Mouse (Mus musculus) layer of hippocampus, adult 18-20 months (tissue): ENCODE data around the gene Arhgap22. TPM values are rescaled to one million over a fixed set of nuclear protein-coding genes. Genes with fewer than 3 reads are reported as not detected.

Experiments
- DNase-seq, 2 experiments: peaks; one replicate each; pipeline ENCODE4 v3.0.0; 2022; ENCODE audit warnings: low spot score in 2 of 2
- total RNA-seq, 2 experiments: library from RNA; stranded (reverse); gene quantifications; 2 replicates each; pipeline ENCODE4 v1.2.3; 2021

Gene Arhgap22
- total RNA-seq, 2 experiments from 2014 or later: 8.1 to 8.6 TPM

DNA sequence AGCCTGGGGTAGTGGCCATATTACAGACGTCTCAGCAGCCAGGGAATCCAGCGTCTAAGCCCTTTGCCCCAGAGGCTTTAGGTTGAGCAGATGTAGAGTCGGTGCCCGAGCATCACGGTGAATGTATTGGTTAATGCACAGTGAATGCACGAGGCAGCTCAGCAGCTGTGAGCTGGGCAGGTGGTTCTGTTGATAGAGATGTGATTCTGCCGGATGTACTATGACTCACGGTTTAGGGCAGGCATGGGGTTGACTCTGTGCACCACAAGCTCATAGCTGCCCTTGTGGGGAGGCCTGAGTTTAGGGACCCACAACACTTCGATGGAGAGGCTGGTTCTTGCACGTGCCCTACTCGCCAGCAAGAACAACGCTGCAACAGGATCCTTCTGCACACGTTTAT is 51.0 kb downstream of the Arhgap22 start:
- no peak for DNase-seq

DNA sequence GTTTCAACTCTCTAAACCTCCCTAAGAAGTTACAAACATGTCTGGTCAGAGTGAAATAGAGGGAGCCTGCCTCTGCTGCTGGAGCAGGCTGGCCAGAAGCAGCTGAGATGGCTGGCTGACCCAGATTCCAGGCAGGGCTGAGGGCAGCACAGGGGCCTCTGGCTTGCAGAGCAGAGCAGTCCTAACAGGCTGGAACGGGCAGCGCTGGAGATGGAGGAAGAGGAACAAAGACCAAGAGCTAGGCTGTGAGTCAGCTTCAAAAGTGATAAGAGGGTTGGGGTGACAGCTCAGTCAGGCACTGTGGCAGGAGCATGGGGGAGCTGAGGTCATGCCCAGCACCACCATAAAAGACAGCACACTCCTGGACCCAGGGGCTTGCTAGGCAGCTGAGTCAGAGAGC is 62.4 kb downstream of the Arhgap22 start:
- no peak for DNase-seq

DNA sequence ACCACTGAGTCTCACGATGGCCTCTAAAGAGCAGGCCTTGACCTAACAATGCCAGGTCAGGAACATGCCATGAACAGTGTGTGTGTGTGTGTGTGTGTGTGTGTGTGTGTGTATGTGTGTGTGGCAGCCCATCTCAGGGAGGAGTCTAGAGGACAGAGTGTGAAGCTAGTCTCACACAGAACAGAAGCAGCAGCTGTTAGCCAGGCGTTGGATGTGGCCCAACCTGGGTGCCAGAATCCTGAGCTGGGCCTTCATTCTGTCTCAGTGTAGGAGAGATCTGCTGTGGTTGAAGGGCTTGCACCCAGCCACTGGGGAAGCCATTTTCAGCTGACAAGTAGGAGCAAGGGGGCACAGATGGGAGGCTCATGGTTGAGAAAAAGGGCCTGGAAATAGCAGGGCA is 64.5 kb downstream of the Arhgap22 start:
- no peak for DNase-seq

DNA sequence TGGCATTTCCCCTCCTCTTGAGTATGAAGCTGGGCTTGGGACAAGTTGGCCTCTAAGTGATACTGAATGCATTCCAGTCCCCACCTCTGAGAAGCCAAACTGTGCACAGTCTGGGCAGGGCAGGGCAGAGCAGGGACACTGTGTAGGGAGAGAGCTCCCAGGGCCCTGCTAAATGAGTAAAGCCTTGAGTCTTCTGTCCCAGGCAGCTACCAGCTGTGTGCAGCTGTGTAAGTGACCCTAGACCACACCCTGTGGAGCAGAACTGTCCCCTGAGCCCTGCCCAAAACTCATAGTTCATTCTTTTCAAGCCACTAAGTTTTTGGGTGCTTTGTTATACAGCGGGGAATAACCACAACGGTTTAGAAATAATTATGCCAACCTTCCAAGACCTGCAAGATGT is 67.1 kb downstream of the Arhgap22 start:
- no peak for DNase-seq

DNA sequence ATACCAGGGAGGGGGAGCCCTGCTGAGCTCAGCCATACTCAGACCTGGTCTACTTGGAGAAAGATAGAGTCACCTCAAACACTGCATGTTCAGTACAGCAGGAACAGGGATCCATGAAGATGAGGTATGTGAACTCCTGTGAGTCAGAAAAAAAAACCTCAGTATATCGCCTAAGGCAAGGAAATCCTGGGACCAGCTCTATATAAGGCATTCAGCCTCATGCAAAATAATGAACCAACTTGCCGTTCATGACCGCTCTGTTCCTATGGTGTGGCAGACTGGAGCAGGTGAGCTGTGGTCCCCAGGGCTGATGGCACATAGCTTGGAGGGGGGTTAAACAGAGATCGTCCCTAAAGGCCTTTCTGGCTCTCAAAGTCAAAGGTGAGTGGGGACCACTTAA is 68.6 kb downstream of the Arhgap22 start:
- no peak for DNase-seq

DNA sequence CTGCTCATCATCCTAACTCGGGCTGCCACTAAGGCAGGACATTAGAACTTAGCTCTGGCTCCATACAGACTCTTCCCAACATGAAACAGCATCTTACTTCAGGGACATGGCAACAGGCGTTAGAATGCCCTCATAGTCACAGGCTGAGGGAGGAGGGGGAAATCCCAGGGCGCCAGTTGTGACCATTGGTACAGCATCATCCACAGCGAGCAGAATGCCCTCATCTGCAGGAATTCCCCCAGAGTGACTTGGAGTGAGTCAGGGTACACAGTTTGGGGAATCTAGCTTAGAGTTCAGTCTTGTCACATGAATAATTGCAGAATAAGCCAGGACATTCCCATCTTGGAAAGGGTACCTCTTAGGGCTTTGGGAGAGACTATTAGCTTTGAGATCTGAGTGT is 74.1 kb downstream of the Arhgap22 start:
- no peak for DNase-seq

DNA sequence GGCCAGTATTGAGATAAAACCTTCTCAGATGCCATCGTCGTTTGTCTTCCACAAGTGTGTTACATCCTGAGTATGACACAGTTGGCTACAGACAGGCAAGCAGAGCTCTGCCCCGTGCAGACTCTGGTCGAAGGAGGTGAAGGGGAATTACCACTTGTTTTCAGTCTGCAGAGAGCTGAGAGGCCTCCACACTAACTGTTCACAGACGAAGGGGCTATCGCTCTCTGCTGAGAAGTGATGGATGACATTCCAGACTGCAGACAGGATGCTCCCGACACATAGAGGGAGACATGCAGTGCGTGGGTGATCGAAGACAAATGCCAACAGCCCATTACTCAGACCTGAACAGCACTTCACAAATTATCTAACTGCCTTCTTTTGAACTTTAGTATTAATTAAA is 76.2 kb downstream of the Arhgap22 start:
- peak in 1 of 2 experiments; percentile 21 for DNase-seq

DNA sequence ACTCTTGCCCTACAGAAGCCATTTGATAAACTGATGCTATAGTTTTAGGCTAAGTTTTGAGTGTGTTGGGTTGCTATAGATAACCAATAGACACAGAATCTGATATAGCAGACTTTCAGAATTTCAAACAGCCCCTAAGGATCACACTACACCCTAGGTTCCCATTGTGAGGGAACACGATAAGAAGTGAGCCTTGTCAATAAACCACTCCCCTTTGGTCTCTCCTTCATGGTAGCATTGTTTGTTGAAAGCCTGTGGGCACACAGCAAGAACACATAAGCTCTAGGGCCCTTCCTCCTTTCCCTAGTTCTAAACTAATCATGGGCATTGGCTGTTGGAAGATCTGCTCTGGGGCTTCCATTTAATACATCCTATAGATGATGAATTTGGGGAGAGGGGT is 80.7 kb downstream of the Arhgap22 start:
- no peak for DNase-seq

DNA sequence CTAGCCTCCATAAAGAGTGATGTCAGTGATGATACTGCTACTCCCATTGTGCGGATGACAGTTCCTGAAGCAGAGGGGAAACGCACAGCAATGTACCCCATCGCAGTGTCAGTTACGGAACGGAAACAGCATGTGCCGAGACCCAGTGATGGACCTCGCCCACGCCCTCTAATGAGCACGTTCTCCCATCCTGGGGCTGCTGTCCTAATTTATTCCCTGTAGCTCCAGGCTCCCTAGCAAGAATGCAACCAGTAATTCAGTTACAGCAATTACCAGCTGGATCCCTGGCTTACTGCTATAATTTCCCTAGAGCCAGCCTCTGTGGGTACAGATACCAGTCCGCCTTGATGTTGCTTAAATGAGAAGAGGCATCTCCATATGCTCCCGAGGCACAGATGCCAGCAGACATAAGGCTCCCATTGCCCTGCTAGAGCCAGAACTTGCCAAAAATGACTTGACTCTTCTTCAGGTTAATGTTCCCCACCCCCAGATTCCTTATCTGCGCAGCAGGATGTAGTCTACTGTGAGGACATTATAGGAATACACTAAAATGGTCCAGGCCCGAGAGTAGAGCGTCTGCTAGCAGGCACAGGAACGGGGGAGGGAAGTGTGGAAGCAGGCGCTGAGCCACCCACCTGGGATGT is 83.0 kb downstream of the Arhgap22 start:
- DNase-seq: peak; percentile 61 to 83

DNA sequence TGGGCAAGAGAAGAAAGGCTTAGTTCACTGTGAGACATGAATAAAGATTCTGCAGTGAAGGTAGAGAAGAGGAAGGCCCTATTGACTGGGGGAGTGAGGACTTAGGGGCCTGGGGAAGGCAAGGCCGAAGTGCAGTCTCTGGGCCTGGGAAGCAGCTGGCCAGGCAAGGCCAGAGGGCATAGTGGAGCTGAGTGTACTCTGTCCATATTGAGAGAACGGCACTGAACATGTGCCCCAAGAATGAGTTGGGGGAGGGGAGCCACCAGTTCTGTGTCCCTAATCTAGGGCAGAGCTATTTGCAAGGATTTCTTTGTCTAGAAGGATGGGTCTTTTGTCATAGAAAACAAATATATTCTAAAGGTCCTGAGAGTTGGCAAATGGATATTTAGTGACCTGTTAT is 86.8 kb downstream of the Arhgap22 start:
- DNase-seq: no peak

DNA sequence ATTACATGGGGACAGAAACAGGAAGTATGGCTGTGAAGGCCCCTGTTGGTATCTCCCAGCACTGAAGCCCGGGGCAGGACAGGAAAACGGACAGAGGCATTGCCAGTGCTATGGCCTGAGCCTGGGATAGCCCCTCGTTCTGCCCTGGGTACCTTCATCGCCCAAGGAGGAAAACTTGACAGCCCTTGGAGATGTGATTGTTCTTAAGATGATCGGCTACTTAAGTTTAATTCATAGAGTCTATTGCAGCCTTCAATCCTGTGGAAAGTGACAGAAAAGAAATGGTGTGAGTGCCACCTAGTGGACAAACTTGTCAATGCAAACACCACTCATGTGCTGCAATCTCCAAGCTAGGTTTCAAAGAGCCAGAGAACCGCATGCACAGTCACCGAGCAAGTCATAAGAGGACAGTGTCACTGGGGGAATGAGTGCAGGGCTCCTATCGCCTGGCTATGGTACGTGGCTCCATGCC is 89.6 kb downstream of the Arhgap22 start:
- peak; percentile 66 to 93 for DNase-seq

DNA sequence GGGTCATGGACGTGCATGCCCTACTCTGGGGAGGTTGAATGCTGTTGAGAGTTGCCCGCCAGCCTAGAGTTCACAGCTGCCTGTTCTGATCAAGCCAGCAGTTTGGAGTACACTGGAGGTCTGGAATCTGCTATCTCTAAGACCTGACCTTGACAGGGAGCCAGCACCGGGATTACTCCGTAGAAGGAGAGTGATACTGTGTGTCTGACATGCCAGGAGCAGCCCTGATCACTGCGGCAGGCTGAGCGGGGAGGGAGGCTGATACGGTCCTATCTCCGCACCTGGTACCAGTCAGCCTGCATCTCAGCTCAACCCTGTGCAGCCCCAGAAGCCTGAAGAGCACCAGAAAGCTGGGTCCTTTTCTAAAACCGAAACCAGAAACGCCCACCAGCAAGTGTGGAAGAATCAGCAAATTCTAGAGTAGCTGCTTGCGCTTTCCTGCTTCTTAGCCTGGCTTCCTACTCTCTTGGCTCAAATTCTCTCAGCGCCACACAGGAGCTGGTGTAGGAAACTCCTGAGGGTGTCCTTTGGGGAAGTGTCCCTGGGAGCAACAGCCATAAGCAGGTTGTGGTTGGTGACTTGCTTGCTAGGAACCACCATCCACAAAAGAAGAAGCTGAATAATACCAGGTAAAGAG is 91.9 kb downstream of the Arhgap22 start:
- no peak for DNase-seq

DNA sequence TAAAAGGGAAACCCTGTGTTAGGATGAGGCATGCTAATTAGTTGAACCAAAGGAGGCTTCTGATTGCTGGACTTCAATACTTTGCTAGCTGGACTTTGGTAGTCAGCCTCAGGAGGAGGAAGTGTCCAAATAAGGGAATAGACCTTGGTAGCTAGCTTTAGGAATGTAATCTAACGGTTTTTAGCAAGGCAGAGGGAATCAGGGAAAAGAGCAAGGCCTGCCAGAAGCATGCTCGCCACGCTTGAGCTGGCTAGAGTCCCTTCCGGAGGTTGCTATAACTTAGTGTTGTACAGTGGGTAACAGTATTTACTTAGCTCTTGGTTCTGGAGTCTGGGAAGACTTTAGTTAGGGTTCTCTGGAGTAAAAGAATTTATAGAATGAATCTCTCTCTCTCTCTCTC is 96.9 kb downstream of the Arhgap22 start:
- DNase-seq: no peak

DNA sequence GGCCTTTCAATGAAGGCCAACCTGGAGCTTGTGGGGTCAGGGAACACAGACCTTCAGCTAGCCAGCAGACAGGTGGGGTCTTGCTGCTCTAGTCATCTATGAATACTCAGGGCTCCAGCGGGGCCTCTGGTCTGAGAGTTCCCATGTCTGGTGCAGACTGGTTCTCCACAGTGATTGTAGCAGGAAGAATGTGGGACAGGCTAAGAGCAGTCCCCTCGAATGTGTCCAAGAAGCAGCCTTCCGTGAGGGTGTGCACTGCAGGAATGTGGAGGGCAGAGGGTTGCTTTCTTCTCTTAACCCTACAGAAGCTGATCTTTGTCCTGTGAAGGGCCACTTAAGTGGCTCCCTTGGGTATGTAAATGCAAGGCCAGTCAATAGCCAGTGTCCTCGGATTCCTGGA is 98.5 kb downstream of the Arhgap22 start:
- no peak for DNase-seq

DNA sequence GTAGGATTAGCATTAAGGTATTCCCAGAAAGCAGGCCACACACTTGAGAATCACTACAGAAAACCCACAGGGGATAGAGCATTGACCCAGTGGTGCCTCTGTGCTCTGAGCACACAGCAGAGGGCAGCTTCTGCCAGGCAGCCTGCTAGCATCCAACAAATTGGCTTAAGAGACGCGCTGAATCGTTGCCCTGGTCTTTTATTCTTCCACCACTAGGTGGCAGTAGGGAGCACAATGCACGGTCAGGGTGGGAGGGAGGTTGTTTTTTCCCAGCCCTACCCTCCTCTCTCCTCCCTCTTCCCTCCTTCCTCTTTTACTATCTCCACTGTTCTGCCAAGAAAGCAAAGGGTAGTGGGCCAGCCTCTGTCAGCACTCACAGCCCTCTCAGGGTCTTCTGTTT is 99.8 kb downstream of the Arhgap22 start:
- DNase-seq: peak; percentile 45 to 76

DNA sequence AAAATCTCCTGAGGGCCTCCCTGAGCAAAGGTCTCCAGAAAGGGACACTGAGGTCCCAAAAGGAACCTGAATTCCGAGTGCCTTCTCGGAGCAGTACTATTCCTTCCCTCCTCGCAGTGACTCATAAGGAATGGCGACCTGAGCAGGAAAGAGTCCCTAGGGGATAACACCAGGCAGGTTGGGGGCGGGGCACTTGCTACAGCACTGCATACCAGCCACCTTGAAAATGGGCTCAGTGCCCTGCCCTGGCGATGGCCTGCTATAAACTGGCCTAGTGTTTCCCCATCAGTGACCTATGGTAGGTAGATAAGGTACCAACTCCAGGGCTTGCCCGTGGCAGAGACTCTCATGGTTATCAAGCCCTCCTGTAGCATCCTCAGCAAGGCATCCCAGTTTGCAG is 100.3 kb downstream of the Arhgap22 start:
- DNase-seq: no peak

DNA sequence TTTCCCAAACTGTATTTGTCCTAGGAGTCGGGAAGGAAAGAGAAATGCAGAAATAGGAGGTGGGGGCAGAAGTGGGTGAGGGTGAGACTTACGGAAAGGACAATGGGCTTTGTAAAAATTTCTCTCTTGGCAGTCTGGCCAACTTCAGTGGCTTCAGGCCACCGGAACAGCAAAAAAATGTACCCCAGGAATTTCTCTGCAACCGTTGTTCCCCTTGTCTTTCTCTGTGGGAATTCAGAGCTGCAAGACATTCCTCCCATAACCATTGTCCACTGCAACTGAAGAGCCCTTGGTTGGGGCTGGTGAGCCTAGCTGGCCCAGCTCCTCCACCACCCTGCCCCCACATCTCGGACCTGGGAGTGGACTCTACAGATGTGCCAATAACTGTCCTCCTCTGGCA is 101.3 kb downstream of the Arhgap22 start:
- no peak for DNase-seq

DNA sequence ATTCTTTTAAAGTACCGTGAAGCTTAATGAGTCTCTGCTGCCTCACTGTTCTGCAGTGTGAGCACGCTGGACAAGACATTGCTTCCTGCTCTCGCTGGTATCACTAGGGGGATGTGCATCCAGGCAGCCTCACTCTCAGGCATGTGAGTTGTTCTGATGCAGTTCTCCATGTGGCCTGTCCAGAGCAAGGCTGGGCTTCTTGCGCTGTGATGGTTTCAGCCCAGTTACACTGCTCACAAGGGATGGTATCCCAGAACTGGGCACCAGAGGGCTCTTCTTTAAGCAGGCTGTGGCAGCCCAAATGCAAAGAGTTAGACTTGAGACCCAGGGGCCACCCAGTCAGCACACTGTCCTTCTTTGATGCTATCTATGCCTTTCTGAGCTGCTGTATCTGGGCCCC is 101.9 kb downstream of the Arhgap22 start:
- DNase-seq: no peak

DNA sequence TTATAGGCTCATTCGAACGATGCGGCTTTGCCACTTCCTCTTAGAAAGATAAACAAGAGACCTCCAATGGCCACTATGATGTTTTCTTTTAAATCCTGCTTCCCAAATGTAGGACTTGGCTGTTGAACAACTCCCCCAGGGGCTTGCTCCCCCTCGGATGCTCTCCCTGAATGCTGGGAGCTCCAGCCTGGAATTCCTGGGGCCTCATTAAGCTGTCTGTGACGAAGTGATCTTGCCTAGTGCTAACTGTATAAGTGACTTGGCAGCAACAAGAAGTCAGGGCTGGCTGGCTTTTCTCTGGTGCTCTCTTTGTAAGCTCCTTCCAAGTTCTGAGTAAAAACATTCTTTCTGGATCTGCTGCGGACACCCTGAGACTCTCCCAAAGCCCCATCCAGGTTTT is 104.1 kb downstream of the Arhgap22 start:
- no peak for DNase-seq

DNA sequence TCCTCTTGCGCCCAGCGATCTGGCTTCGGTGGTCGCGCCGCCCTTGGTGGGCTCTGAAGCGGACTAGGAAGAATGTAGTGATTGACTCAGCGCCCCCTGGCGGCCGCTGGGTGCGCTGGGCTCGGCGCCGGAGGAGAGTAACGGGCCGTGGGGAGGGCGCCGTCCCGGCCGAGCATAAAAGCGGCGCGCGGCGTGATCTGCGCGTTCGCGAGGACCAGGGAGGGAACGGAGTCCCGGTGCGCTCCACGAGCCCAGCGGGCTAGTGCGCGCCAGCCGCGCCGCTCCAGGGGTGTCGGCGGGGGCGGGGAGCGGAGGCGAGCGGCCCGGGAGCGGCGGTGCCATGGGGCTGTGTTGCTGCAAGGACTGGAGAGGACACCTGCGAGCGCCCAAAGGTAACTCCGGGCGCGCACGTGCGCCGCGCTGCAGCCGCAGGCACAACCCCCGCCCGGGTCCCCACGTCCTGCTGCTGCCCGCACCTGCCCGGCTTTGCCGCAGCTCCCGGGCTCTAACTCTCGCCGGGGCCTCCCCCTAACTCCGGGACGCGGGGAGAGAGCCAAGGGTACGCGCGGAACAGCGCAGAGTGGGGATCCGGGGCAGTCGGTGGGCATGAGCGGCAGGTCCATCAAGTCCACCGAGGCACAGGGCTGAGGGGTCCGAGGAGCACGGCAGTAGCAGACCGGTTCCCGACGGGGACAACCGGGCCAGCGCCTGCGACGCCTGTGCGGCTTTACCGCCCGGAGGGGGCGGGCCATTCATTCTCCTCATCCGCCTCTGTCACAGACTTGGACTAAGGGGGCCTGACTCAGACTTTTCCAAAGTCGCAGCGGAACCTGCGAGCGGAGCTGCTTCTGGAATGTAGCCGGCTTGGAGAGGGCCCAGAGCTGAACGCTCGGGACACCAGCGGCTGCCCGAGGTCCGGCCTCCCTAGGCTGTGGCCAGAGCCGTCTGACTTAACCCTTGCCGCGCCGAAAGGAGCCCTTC is 106.0 kb downstream of the Arhgap22 start:
- peak; percentile 16 to 62 for DNase-seq

DNA sequence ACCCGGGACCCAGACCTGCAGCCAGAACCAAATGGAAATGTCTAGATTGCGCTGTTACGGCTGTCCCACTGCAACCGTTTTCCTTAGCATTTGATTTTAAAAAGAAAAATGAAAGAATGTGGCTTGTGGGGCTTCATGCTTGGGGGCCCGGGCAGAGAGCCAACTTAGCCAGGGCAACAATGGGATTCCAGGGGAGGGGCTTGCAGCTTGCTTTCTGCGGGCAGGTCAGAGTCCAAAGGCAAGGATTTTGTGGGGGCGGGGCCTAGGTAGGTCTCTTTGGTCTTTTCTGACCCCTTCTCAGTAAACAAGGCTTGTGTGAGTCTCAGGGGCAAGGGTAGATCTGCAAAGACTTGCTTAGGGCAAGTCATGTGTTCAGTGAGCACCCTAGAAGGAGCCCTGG is 107.0 kb downstream of the Arhgap22 start:
- no peak for DNase-seq

DNA sequence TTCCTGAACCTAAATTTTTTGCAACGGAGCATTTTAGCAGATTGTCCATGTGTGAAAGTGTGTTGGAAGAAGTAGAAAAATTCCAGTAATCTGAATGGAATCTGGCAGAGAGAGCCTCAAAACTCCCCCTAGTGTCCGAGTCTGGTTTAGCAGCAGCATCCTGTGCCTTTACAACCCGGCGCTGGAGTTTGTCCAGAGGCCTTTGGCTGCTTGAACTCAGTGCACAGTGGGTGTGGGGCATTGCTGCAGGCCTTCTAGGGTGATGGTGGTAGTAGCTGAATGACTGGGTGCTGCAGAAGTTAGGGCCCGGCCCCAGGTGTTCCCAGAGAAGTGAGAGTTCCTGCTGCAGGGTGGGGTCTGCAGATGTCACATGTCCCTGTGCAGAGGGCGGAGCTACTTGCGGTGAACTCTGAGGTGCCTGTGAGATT is 108.8 kb downstream of the Arhgap22 start:
- peak; percentile 25 to 78 for DNase-seq
